Mouse (Mus musculus) limb, embryonic 13.5 days (tissue): Measurements from ENCODE around the gene Kcnmb1. TPM values are rescaled to one million over a fixed set of nuclear protein-coding genes. Genes with fewer than 3 reads are reported as not detected.

Experiments used
- ATAC-seq: fragments of 200-750 bp; cut with Nextera tagmentation; 2 replicates; pipeline ENCODE4 v1.8.0; 2017; ENCODE audit warnings: low read depth, moderate number of reproducible peaks, moderate TSS enrichment; ENCODE audit not compliant: low FRiP score
- H3K27ac ChIP-seq: fragments of 300-500 bp; sonication (generic); 2 replicates; pipeline ENCODE4 v1.5.1; 2015; ENCODE audit warnings: inconsistent platforms, mild to moderate bottlenecking, moderate library complexity
- H3K27me3 ChIP-seq: fragments of 300-500 bp; sonication (generic); 2 replicates; pipeline ENCODE4 v1.6.1; 2015; ENCODE audit warnings: mild to moderate bottlenecking, inconsistent platforms
- H3K36me3 ChIP-seq: fragments of 300-500 bp; sonication (generic); 2 replicates; pipeline ENCODE4 v1.6.1; 2015; ENCODE audit warnings: inconsistent platforms, mild to moderate bottlenecking, moderate library complexity
- H3K4me1 ChIP-seq: fragments of 300-500 bp; sonication (generic); 2 replicates; pipeline ENCODE4 v1.6.1; 2015; ENCODE audit warnings: inconsistent platforms
- H3K4me2 ChIP-seq: fragments of 300-500 bp; sonication (generic); replicated peaks from 2 replicates; pipeline ENCODE4 v1.6.1; 2015; ENCODE audit warnings: inconsistent platforms, mild to moderate bottlenecking, moderate library complexity
- H3K4me3 ChIP-seq: fragments of 300-500 bp; sonication (generic); 2 replicates; pipeline ENCODE4 v1.5.1; 2015; ENCODE audit warnings: moderate library complexity, mild to moderate bottlenecking, inconsistent platforms
- H3K9ac ChIP-seq: fragments of 300-500 bp; sonication (generic); 2 replicates; pipeline ENCODE4 v1.6.1; 2015; ENCODE audit warnings: mild to moderate bottlenecking, inconsistent platforms
- H3K9me3 ChIP-seq: fragments of 300-500 bp; sonication (generic); 2 replicates; pipeline ENCODE4 v1.6.1; 2016; ENCODE audit warnings: inconsistent platforms
- WGBS: fragments of 180-500 bp; shearing (Covaris S2); methylation state at CpG from one replicate; pipeline ENCODE4 v1.1.7; 2015; 5-methylcytosine and 5-hydroxymethylcytosine counted together
- polyA plus RNA-seq: library from polyadenylated mRNA; unstranded; fragments of >200 nt; fragmentation: Nextera tagmentation; extraction: Ambion mirVana; gene quantifications from 2 replicates; pipeline ENCODE4 v1.2.1, GENCODE M21; 2015

Kcnmb1 gene
- polyA plus RNA-seq: 0.10 and 0.14 TPM in 2 replicates

DNA sequence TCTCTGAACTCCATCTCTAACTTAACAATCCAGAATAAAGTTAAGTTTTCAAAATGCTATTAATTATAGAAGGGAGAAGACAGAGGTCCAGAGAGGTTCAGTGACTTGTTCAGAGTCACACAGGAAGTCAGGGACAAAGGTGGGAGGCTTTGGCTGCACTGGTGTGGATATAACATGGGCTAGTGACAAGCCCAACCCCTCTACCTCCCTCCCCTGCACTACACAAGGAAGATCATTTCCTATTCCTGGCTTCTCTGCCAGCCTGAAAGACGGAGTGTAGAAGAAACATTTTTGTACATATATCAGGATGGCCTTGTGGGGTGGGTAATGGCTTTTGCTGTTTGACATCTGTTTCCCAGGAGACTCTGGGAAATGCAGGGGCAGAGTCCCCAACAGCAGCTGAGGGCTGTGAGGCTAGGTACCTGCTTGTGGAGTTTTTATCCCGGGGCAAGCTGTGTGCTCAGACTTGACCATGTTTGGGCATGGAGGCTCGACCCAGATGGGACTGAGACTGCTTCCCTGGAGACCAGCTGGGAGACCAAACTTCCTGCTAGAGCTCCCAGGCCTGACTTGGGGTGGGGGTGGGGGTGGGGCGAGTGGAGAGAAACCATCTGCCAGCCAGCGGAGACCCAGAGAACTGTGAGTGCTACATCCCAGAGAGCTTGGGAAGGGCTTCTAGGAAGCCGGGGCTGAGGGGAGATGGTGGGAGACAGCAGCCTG is at the start of gene Kcnmb1:
Gene Kcnmb1, plus strand, starts transcription at position 326 of the 720 bp plus-strand sequence.
- Histone ChIP-seq H3K4me1 (peaks cover 12% of the 10 kb centered on the region), H3K36me3 (no peaks in the 10 kb centered on the region), H3K9ac (no peak within 1 kb of the TSS), H3K4me2 (no peak within 1 kb of the TSS), H3K27ac (no peak within 1 kb of the TSS), H3K4me3 (no peak within 1 kb of the TSS), H3K27me3 (no peaks in the 10 kb centered on the region), H3K9me3 (no peaks in the 10 kb centered on the region)
- peak; percentile 24; the same call in 1 of the 2 replicates for ATAC-seq
- 17% methylated on average over 6 of the region's 6 CpGs for WGBS

DNA sequence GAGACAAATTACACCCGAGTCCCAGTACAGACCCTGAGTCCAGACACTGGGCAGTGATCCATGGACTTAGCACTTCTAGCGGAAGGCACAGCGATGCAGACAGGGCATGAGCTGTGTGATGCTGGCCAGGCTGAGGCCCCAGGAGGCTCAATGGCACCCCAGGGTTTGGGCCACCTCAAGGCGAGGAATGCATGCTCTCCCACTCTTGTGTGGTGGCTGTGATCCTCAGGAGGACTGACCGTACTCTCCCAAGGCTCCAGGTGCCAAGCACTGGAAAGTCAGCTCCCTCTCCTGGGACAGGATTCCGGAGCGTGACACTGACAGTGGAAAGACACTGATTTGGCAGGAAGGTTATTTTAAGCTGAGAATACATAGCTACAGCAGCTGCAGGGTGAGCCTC is 49.8 kb upstream of the Kcnmb1 start:
- H3K27me3 ChIP-seq: peaks cover 3% of the 10 kb centered on the region; the same call in 1 of the 2 replicates
- H3K27ac ChIP-seq: no peak overlapping the region
- 72% methylated on average over 7 of the region's 7 CpGs for WGBS
- no peak overlapping the region for H3K4me3 ChIP-seq
- no peaks in the 10 kb centered on the region for H3K36me3 ChIP-seq
- no peak overlapping the region for H3K4me2 ChIP-seq
- peaks cover 36% of the 10 kb centered on the region for H3K4me1 ChIP-seq
- ATAC-seq: no peak
- no peak overlapping the region for H3K9ac ChIP-seq
- H3K9me3 ChIP-seq: no peaks in the 10 kb centered on the region

DNA sequence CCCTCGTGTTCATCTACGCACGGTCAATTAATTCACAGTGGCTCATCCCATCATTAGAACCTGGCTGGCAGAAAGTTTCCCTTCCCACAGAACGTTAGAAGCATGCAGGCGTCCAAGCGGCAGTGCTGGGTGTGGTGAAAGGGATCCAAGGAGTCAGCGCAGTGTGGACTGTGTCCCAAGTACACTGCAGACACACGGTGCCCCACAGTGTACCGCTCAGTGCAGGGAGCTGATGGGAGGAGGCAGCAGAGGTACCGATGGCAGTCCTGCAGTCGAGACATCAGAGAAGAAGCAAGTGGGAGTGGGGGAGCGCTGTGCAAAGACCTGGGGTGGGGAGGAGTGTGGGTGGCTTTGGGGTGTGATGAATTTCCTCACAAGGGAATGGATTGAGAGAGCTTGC is 48.6 kb upstream of the Kcnmb1 start:
- Histone ChIP-seq H3K36me3 (no peaks in the 10 kb centered on the region), H3K27me3 (peaks cover 3% of the 10 kb centered on the region; the same call in 1 of the 2 replicates), H3K4me2 (no peak overlapping the region), H3K4me1 (peaks cover 36% of the 10 kb centered on the region), H3K9me3 (no peaks in the 10 kb centered on the region), H3K9ac (no peak overlapping the region), H3K27ac (no peak overlapping the region), H3K4me3 (no peak overlapping the region)
- ATAC-seq: no peak
- 70% methylated on average over 12 of the region's 12 CpGs for WGBS

DNA sequence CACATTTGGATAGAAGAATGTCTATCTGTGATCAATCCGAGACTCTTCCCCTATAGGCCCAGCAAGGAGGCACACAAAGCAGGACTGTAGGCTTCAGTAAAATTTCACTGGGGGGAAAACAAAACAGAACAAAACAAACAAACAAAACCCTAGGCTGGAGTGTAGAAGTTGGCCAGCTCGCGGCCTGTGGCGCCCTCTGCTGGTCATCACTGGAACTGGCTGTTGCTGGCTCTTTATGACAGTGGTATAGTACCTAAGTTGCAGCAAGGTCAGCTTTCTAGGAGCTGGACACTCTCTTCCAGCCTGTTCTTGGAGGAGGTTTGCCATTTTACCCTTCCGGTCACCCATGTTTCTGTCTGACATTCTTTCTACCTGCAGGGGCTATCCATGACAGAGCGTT is 45.2 kb upstream of the Kcnmb1 start:
- peaks cover 7% of the 10 kb centered on the region; the same call in 1 of the 2 replicates for H3K27me3 ChIP-seq
- no peak overlapping the region for H3K27ac ChIP-seq
- peak; percentile 64; the same call in 1 of the 2 replicates for ATAC-seq
- no peak overlapping the region for H3K9ac ChIP-seq
- peaks cover 24% of the 10 kb centered on the region for H3K4me1 ChIP-seq
- no peak overlapping the region for H3K4me3 ChIP-seq
- no peaks in the 10 kb centered on the region for H3K9me3 ChIP-seq
- H3K4me2 ChIP-seq: no peak overlapping the region
- no peaks in the 10 kb centered on the region for H3K36me3 ChIP-seq
- 22% methylated on average over 6 of the region's 6 CpGs for WGBS

DNA sequence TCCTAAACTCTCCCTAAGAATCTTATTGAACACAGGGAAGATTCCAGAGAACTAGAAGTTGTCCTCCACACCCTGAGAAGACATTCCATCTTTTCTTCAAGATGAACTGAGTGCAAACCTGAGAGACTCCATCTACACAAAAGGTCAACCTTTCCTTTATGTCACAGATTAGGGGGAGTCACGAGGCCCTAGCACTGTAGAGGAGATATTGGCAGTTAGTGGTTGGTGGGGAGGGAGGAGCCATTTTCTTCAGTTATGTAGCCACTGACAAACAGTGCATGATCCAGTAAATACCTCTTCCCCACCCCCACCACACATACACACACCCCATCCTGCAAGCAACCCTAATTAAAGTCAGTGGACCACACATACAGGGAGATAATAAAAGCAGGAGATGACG is 44.4 kb upstream of the Kcnmb1 start:
- peaks cover 15% of the 10 kb centered on the region for H3K4me1 ChIP-seq
- no peak overlapping the region for H3K4me2 ChIP-seq
- 33% methylated on average over 2 of the region's 2 CpGs for WGBS
- H3K27ac ChIP-seq: no peak overlapping the region
- no peaks in the 10 kb centered on the region for H3K9me3 ChIP-seq
- peaks cover 7% of the 10 kb centered on the region; the same call in 1 of the 2 replicates for H3K27me3 ChIP-seq
- no peak for ATAC-seq
- no peak overlapping the region for H3K4me3 ChIP-seq
- no peak overlapping the region for H3K9ac ChIP-seq
- H3K36me3 ChIP-seq: no peaks in the 10 kb centered on the region

DNA sequence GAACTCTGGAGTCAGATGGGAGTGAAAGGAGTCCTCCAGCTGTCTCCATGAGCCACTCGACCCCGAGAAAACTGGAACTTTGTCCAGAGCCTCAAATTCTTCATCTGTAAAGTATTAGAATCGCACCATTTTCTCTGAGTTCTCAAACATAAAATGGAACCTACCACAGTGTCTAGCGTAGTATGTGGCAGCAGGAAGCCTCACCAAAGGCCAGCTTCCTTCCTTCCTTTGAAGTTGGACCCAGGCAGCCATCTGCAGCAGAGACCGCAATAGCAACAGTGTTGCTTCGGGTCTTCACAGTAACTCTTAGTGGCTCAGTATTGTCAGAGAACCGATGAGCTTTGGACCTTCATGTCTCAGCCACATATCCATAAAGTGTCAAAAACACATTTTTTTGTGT is 43.0 kb upstream of the Kcnmb1 start:
- WGBS: 68% methylated on average over 7 of the region's 7 CpGs
- H3K4me3 ChIP-seq: no peak overlapping the region
- H3K27ac ChIP-seq: no peak overlapping the region
- H3K4me2 ChIP-seq: no peak overlapping the region
- H3K9me3 ChIP-seq: no peaks in the 10 kb centered on the region
- no peak overlapping the region for H3K9ac ChIP-seq
- ATAC-seq: no peak
- 0 out of 2 replicates have a peak, but pooled peaks cover 4% of the 10 kb centered on the region for H3K27me3 ChIP-seq
- peaks cover 15% of the 10 kb centered on the region for H3K4me1 ChIP-seq
- no peaks in the 10 kb centered on the region for H3K36me3 ChIP-seq

DNA sequence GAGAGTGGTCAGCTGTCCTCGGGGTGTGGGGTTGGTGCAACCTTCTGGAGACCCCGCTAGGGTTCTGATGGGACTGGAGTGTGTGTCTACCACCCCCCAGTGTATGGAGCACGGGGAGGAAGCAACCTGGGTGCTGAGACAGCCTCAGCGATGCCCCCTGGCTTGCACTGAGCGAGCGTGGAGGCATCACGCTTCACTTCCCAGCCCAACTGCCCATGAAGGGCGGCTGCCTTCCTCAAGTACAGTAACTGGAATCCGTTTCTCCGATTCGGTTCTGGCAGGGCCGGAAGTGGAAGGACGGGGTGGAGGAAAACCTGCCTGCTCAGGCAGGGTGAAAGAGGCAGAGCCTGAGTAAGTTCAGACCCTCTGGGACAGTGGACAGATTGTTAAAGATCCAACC is 41.4 kb upstream of the Kcnmb1 start:
- WGBS: 80% methylated on average over 13 of the region's 13 CpGs
- ATAC-seq: no peak

DNA sequence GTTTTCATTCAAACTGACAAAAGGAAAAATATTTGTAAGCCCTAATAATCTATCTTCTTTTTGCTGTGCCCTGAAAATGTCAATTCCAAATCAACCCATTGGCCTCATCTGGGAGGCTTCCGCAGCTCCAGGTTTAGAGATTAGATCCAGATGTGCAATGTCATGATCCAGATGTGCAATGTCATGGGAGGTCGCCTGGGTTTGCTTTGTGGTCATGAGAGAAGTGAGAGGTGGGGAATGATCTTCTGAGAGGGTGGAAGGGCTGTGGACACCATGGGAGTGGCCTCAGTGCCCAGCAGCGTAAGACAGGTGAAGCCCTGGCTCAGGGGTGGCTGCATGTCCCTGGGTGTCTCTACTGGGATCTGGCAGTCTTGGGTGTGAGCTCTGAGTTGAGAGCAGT is 39.8 kb upstream of the Kcnmb1 start:
- Histone ChIP-seq H3K9ac (no peak overlapping the region), H3K4me3 (no peak overlapping the region), H3K4me2 (no peak overlapping the region), H3K4me1 (peaks cover 15% of the 10 kb centered on the region), H3K27ac (no peak overlapping the region), H3K27me3 (peaks cover 13% of the 10 kb centered on the region), H3K9me3 (no peaks in the 10 kb centered on the region), H3K36me3 (no peaks in the 10 kb centered on the region)
- WGBS: 36% methylated on average over 3 of the region's 3 CpGs
- ATAC-seq: no peak

More for the DNA sequence above, 41.4 kb upstream of the Kcnmb1 start:
- H3K4me1 ChIP-seq: peaks cover 20% of the 10 kb centered on the region
- no peak overlapping the region for H3K4me2 ChIP-seq
- 0 out of 2 replicates have a peak, but pooled peaks cover 4% of the 10 kb centered on the region for H3K27me3 ChIP-seq
- H3K27ac ChIP-seq: no peak overlapping the region
- H3K4me3 ChIP-seq: no peak overlapping the region
- no peak overlapping the region for H3K9ac ChIP-seq
- no peaks in the 10 kb centered on the region for H3K9me3 ChIP-seq
- no peaks in the 10 kb centered on the region for H3K36me3 ChIP-seq

DNA sequence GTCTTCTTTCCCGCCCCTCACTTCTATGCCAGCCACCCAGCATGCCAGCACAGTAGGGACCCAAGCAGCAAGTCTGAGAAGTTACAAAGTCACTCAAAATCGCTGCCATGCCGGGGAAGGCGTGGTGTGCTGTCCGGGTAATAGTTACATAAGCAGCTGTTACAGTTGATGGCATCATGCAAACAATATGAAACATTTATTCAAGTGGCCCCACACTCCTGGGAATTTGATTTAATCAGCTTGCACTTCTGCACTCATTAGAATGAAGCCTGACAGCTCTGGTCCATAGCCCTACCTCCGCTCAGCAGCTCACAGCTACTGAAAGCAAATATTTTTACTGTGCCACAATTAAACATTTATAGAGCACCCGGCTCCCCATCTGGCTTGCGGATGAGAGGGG is 37.0 kb upstream of the Kcnmb1 start:
- 45% methylated on average over 8 of the region's 8 CpGs for WGBS

DNA sequence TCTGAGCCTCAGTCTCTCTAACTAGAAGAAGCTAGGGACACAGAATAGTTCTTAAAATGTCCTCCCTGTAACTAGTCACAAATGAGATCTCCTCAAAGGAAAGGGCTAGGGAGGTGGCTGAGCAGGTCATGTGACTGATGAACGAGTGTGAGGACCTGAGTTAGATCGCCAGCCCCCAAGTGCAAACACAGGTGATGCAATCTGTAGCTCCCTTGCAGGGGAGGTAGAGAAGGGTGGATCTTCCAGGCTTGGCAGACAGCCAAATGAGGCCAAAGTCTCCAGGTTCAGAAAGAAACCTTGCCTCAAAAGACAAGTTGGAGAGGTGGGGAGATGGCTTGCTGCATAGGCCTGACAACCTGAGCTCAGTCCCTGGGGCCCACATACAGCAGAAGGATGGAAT is 36.3 kb upstream of the Kcnmb1 start:
- 59% methylated on average over 2 of the region's 2 CpGs for WGBS
- ATAC-seq: no peak
- H3K9me3 ChIP-seq: no peaks in the 10 kb centered on the region
- H3K27me3 ChIP-seq: peaks cover 12% of the 10 kb centered on the region
- H3K4me2 ChIP-seq: no peak overlapping the region
- no peaks in the 10 kb centered on the region for H3K36me3 ChIP-seq
- H3K4me1 ChIP-seq: peaks cover 32% of the 10 kb centered on the region
- no peak overlapping the region for H3K4me3 ChIP-seq
- H3K9ac ChIP-seq: no peak overlapping the region
- no peak overlapping the region for H3K27ac ChIP-seq

More for the DNA sequence above, 37.0 kb upstream of the Kcnmb1 start:
- Histone ChIP-seq H3K9me3 (no peaks in the 10 kb centered on the region), H3K9ac (no peak overlapping the region), H3K27ac (no peak overlapping the region), H3K4me2 (no peak overlapping the region), H3K4me3 (no peak overlapping the region), H3K4me1 (peaks cover 32% of the 10 kb centered on the region), H3K36me3 (no peaks in the 10 kb centered on the region), H3K27me3 (peaks cover 12% of the 10 kb centered on the region)
- ATAC-seq: no peak

DNA sequence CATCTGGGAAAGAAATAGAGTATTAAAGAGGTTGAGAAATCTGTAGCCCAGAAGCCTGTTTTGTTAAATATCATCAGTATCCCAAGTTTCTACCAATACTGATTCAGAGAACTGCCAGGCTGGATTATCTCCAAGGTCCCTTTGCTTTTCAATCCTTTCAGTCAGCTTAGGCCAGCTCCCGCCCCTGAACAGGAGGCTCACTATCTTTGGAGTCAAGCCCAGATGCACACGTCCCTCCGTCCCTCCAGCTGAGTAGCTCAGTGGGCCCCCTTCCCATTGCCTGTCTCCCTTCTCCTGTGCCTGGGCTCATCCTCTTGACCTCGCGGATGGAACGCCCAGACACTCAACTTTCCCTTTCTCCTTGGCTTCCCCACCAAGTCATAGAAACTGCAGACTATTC is 35.5 kb upstream of the Kcnmb1 start:
- no peaks in the 10 kb centered on the region for H3K36me3 ChIP-seq
- no peak overlapping the region for H3K9ac ChIP-seq
- H3K9me3 ChIP-seq: no peaks in the 10 kb centered on the region
- H3K27me3 ChIP-seq: peaks cover 12% of the 10 kb centered on the region
- WGBS: 71% methylated on average over 6 of the region's 6 CpGs
- H3K27ac ChIP-seq: no peak overlapping the region
- H3K4me3 ChIP-seq: no peak overlapping the region
- ATAC-seq: no peak
- no peak overlapping the region for H3K4me2 ChIP-seq
- H3K4me1 ChIP-seq: peaks cover 34% of the 10 kb centered on the region

DNA sequence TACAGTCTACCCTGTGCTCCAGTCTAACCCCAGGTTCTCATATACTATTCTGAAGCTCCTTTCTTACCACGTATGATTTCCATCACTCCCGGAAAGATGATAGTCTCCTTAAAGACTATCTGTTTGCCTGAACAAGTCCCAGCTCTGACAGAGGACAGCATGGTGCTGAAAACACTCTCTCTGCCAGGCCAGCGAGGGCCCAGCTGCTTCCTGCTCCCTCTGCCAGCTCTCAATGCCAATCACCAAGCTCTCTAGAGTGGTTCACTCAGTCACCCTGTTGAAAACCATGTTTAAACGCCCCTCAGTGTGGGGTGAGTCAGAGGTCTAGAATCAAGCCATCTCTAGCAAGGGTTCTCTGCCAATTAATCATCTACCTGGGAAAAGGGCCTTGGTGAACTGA is 35.0 kb upstream of the Kcnmb1 start:
- Histone ChIP-seq H3K36me3 (no peaks in the 10 kb centered on the region), H3K9ac (no peak overlapping the region), H3K4me2 (no peak overlapping the region), H3K9me3 (no peaks in the 10 kb centered on the region), H3K27ac (no peak overlapping the region), H3K4me3 (no peak overlapping the region), H3K27me3 (peaks cover 12% of the 10 kb centered on the region), H3K4me1 (peaks cover 39% of the 10 kb centered on the region)
- ATAC-seq: no peak
- WGBS: 76% methylated on average over 4 of the region's 4 CpGs

DNA sequence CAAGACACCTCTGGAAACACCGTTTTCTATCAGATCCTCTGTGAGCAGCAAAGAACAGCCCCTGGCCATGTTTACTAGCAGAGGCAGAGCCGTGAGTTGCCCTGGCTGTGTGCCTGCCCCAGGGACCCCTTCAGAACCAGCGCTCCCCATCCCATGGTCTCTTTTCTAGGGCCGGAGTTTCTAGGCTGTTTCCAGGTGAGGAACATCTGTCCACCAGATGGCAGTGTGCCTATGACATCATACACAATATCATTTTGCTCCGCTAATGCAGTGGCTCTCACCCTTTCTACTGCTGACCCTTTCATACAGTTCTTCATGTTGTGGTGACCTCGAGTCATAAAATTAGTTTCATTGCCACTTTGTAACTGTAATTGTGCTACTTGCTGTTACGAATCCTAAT is 34.2 kb upstream of the Kcnmb1 start:
- H3K4me3 ChIP-seq: no peak overlapping the region
- H3K9ac ChIP-seq: no peak overlapping the region
- 10% methylated on average over 7 of the region's 7 CpGs for WGBS
- no peaks in the 10 kb centered on the region for H3K36me3 ChIP-seq
- ATAC-seq: peak; percentile 70
- no peaks in the 10 kb centered on the region for H3K9me3 ChIP-seq
- peaks cover 12% of the 10 kb centered on the region for H3K27me3 ChIP-seq
- 0 out of 2 replicates have a peak overlapping the region, but pooled peaks have one; percentile 7 for H3K4me2 ChIP-seq
- no peak overlapping the region for H3K27ac ChIP-seq
- peaks cover 39% of the 10 kb centered on the region for H3K4me1 ChIP-seq
